Mouse (Mus musculus) midbrain, embryonic 14.5 days (tissue): ENCODE data around the gene Xrcc5. TPM values are rescaled to one million over a fixed set of nuclear protein-coding genes. Genes with fewer than 3 reads are reported as not detected.

Experiments used
- ATAC-seq: fragments of 200-750 bp; cut with Nextera tagmentation; 2 replicates; pipeline ENCODE4 v1.8.0; 2017; ENCODE audit warnings: moderate number of reproducible peaks, moderate library complexity; ENCODE audit not compliant: low FRiP score, low TSS enrichment
- DNase-seq: peaks from one replicate; pipeline ENCODE4 v3.0.0-alpha.2; 2015
- H3K27ac ChIP-seq: fragments of 300-500 bp; sonication (generic); replicated peaks from 2 replicates; pipeline ENCODE4 v1.5.1; 2014; ENCODE audit warnings: mild to moderate bottlenecking, low read depth, low read length, moderate library complexity
- H3K27me3 ChIP-seq: fragments of 300-500 bp; sonication (generic); 2 replicates; pipeline ENCODE4 v1.6.1; 2014; ENCODE audit warnings: low read length, control low read depth, mixed read lengths; ENCODE audit not compliant: control insufficient read depth, insufficient read depth
- H3K36me3 ChIP-seq: fragments of 300-500 bp; sonication (generic); 2 replicates; pipeline ENCODE4 v1.6.1; 2014; ENCODE audit warnings: low read length, control low read depth; ENCODE audit not compliant: control insufficient read depth, insufficient read depth
- H3K4me1 ChIP-seq: fragments of 300-500 bp; sonication (generic); 2 replicates; pipeline ENCODE4 v1.6.1; 2014; ENCODE audit warnings: mild to moderate bottlenecking, antibody characterized with exemption, low read length, control low read depth; ENCODE audit not compliant: control insufficient read depth, insufficient read depth
- H3K4me2 ChIP-seq: fragments of 300-500 bp; sonication (generic); 2 replicates; pipeline ENCODE4 v1.6.1; 2014; ENCODE audit warnings: mild to moderate bottlenecking, low read length, moderate library complexity
- H3K4me3 ChIP-seq: fragments of 300-500 bp; sonication (generic); replicated peaks from 2 replicates; pipeline ENCODE4 v1.5.1; 2014; ENCODE audit warnings: low read depth, low read length
- H3K9ac ChIP-seq: fragments of 300-500 bp; sonication (generic); replicated peaks from 2 replicates; pipeline ENCODE4 v1.6.1; 2014; ENCODE audit warnings: mild to moderate bottlenecking, low read length, moderate library complexity
- H3K9me3 ChIP-seq: fragments of 300-500 bp; sonication (generic); 2 replicates; pipeline ENCODE4 v1.6.1; 2016; ENCODE audit warnings: low read length, control low read depth, mixed read lengths; ENCODE audit not compliant: control insufficient read depth
- WGBS: fragments of 180-500 bp; shearing (Covaris S2); extraction: QIAGEN DNeasy Blood & Tissue Kit; methylation state at CpG from one replicate; pipeline ENCODE4 v1.1.7; 2014; 5-methylcytosine and 5-hydroxymethylcytosine counted together
- polyA plus RNA-seq: library from polyadenylated mRNA; unstranded; fragments of >200 nt; fragmentation: Nextera tagmentation; extraction: Ambion mirVana; gene quantifications from 2 replicates; pipeline ENCODE4 v1.2.1, GENCODE M21; 2014

Xrcc5 gene
- polyA plus RNA-seq, 1 experiment from 2014 or later, result 21.9 TPM

- DNase-seq, result no peak
- WGBS, result 93% methylated on average over 2 of the region's 2 CpGs
Observed at GRCm38 (mm10) chr1:72359462-72359861, 52.2 kb downstream of the Xrcc5 start.

GRCm38 (mm10) chr1:72360809-72361208, 53.6 kb downstream of the Xrcc5 start:
- no peaks in the 10 kb centered on the region for H3K4me1 ChIP-seq
- no peaks in the 10 kb centered on the region for H3K9me3 ChIP-seq
- 96% methylated on average over 4 of the region's 4 CpGs for WGBS

More at GRCm38 (mm10) chr1:72359462-72359861, 52.2 kb downstream of the Xrcc5 start:
- H3K4me3 ChIP-seq, result no peak overlapping the region
- H3K4me2 ChIP-seq, result no peak overlapping the region
- H3K27me3 ChIP-seq, result no peaks in the 10 kb centered on the region
- ATAC-seq, result no peak
- peaks cover 16% of the 10 kb centered on the region for H3K36me3 ChIP-seq
- no peak overlapping the region for H3K9ac ChIP-seq
- H3K9me3 ChIP-seq, result no peaks in the 10 kb centered on the region
- H3K4me1 ChIP-seq, result no peaks in the 10 kb centered on the region
- H3K27ac ChIP-seq, result no peak overlapping the region

GRCm38 (mm10) chr1:72364661-72365060, 57.4 kb downstream of the Xrcc5 start:
- no peak overlapping the region for H3K9ac ChIP-seq
- no peak overlapping the region for H3K4me2 ChIP-seq
- peak; percentile 5 for DNase-seq
- ATAC-seq, result no peak
- H3K4me3 ChIP-seq, result no peak overlapping the region
- no peaks in the 10 kb centered on the region for H3K27me3 ChIP-seq
- H3K9me3 ChIP-seq, result no peaks in the 10 kb centered on the region
- no peak overlapping the region for H3K27ac ChIP-seq
- no peaks in the 10 kb centered on the region for H3K36me3 ChIP-seq
- WGBS, result 88% methylated on average over 8 of the region's 8 CpGs
- H3K4me1 ChIP-seq, result no peaks in the 10 kb centered on the region

More at GRCm38 (mm10) chr1:72360809-72361208, 53.6 kb downstream of the Xrcc5 start:
- H3K4me2 ChIP-seq, result no peak overlapping the region
- no peak overlapping the region for H3K27ac ChIP-seq
- no peak overlapping the region for H3K9ac ChIP-seq
- DNase-seq (no peak), ATAC-seq (no peak)
- H3K27me3 ChIP-seq, result no peaks in the 10 kb centered on the region
- H3K4me3 ChIP-seq, result no peak overlapping the region
- H3K36me3 ChIP-seq, result peaks cover 8% of the 10 kb centered on the region

- H3K9ac ChIP-seq, result no peak overlapping the region
- no peak overlapping the region for H3K27ac ChIP-seq
- no peak overlapping the region for H3K4me2 ChIP-seq
- no peak for DNase-seq
- no peaks in the 10 kb centered on the region for H3K4me1 ChIP-seq
- peak; percentile 34; the same call in 1 of the 2 replicates for ATAC-seq
- H3K27me3 ChIP-seq, result no peaks in the 10 kb centered on the region
- H3K4me3 ChIP-seq, result no peak overlapping the region
- no peaks in the 10 kb centered on the region for H3K36me3 ChIP-seq
- no peaks in the 10 kb centered on the region for H3K9me3 ChIP-seq
- 86% methylated on average over 1 of the region's 1 CpGs for WGBS
Observed at GRCm38 (mm10) chr1:72372512-72372911, 65.3 kb downstream of the Xrcc5 start.

- H3K4me2 ChIP-seq, result no peak overlapping the region
- H3K27me3 ChIP-seq, result no peaks in the 10 kb centered on the region
- no peak for ATAC-seq
- 97% methylated on average over 3 of the region's 3 CpGs for WGBS
- DNase-seq, result no peak
- no peak overlapping the region for H3K9ac ChIP-seq
- no peak overlapping the region for H3K27ac ChIP-seq
- H3K4me1 ChIP-seq, result no peaks in the 10 kb centered on the region
- H3K36me3 ChIP-seq, result no peaks in the 10 kb centered on the region
- H3K4me3 ChIP-seq, result no peak overlapping the region
- no peaks in the 10 kb centered on the region for H3K9me3 ChIP-seq
Observed at GRCm38 (mm10) chr1:72372913-72373312, 65.7 kb downstream of the Xrcc5 start.

GRCm38 (mm10) chr1:72373648-72374047, 66.4 kb downstream of the Xrcc5 start:
- Histone ChIP-seq H3K36me3 (no peaks in the 10 kb centered on the region), H3K4me3 (no peak overlapping the region), H3K9me3 (no peaks in the 10 kb centered on the region), H3K4me1 (no peaks in the 10 kb centered on the region), H3K9ac (no peak overlapping the region), H3K27me3 (no peaks in the 10 kb centered on the region), H3K27ac (no peak overlapping the region), H3K4me2 (no peak overlapping the region)
- DNase-seq (no peak), ATAC-seq (no peak)
- 63% methylated on average over 6 of the region's 6 CpGs for WGBS

- Histone ChIP-seq H3K4me2 (no peak overlapping the region), H3K4me1 (no peaks in the 10 kb centered on the region), H3K9me3 (no peaks in the 10 kb centered on the region), H3K4me3 (no peak overlapping the region), H3K27me3 (no peaks in the 10 kb centered on the region), H3K9ac (no peak overlapping the region), H3K27ac (no peak overlapping the region), H3K36me3 (no peaks in the 10 kb centered on the region)
- WGBS, result 39% methylated on average over 4 of the region's 4 CpGs
- ATAC-seq (no peak), DNase-seq (no peak)
Observed at GRCm38 (mm10) chr1:72374049-72374448, 66.8 kb downstream of the Xrcc5 start.

- 94% methylated on average over 4 of the region's 4 CpGs for WGBS
- H3K27me3 ChIP-seq, result no peaks in the 10 kb centered on the region
- no peak overlapping the region for H3K4me2 ChIP-seq
- no peaks in the 10 kb centered on the region for H3K4me1 ChIP-seq
- H3K27ac ChIP-seq, result no peak overlapping the region
- ATAC-seq (no peak), DNase-seq (no peak)
- no peak overlapping the region for H3K9ac ChIP-seq
- H3K4me3 ChIP-seq, result no peak overlapping the region
- no peaks in the 10 kb centered on the region for H3K9me3 ChIP-seq
- no peaks in the 10 kb centered on the region for H3K36me3 ChIP-seq
Observed at GRCm38 (mm10) chr1:72378151-72378550, 70.9 kb downstream of the Xrcc5 start.

- no peaks in the 10 kb centered on the region for H3K4me1 ChIP-seq
- no peaks in the 10 kb centered on the region for H3K27me3 ChIP-seq
- no peak for DNase-seq
- no peak overlapping the region for H3K9ac ChIP-seq
- H3K4me3 ChIP-seq, result no peak overlapping the region
- no peak overlapping the region for H3K27ac ChIP-seq
- H3K36me3 ChIP-seq, result peaks cover 3% of the 10 kb centered on the region; the same call in 1 of the 2 replicates
- no peak for ATAC-seq
- H3K4me2 ChIP-seq, result no peak overlapping the region
- no peaks in the 10 kb centered on the region for H3K9me3 ChIP-seq
- 89% methylated on average over 11 of the region's 11 CpGs for WGBS
Observed at GRCm38 (mm10) chr1:72379752-72380353, 72.6 kb downstream of the Xrcc5 start.
